Mouse (Mus musculus): ENCODE results near the gene Fgf13. TPM values are rescaled to one million over a fixed set of nuclear protein-coding genes. Genes with fewer than 3 reads are reported as not detected.

Gene Fgf13
- polyA plus RNA-seq, 1 experiment from 2014 or later: 18.7 TPM

GRCm38 (mm10) chrX:59290916-59291411, 276.9 kb downstream of the Fgf13 start:
- no peaks in the 10 kb centered on the region for H3K36me3 ChIP-seq (ENCODE audit: control insufficient read depth, insufficient read depth)

GRCm38 (mm10) chrX:59251576-59251975, 316.3 kb downstream of the Fgf13 start:
- Histone ChIP-seq H3K27ac (ENCODE audit: low read depth, low read length) (no peak overlapping the region), H3K4me2 (replicated peaks; ENCODE audit: low read depth) (no peak overlapping the region), H3K36me3 (ENCODE audit: control insufficient read depth, insufficient read depth) (no peaks in the 10 kb centered on the region), H3K4me1 (replicated peaks; ENCODE audit: control insufficient read depth, insufficient read depth, low read length) (no peaks in the 10 kb centered on the region), H3K9me3 (ENCODE audit: control insufficient read depth) (no peaks in the 10 kb centered on the region), H3K9ac (ENCODE audit: low read depth, low read length) (no peak overlapping the region), H3K27me3 (replicated peaks; ENCODE audit: control insufficient read depth, insufficient read depth, low read length) (no peaks in the 10 kb centered on the region), H3K4me3 (ENCODE audit: low read depth, low read length) (no peak overlapping the region)
- no peak for ATAC-seq
- TF ChIP-seq CTCF (IDR thresholded peaks at IDR 0.05; ENCODE audit: low read depth): no peak

More at GRCm38 (mm10) chrX:59290916-59291411, 276.9 kb downstream of the Fgf13 start:
- Histone ChIP-seq H3K4me3 (ENCODE audit: low read depth, low read length) (no peak overlapping the region), H3K9me3 (ENCODE audit: control insufficient read depth) (no peaks in the 10 kb centered on the region), H3K27me3 (replicated peaks; ENCODE audit: control insufficient read depth, insufficient read depth, low read length) (no peaks in the 10 kb centered on the region), H3K4me2 (replicated peaks; ENCODE audit: low read depth) (no peak overlapping the region), H3K9ac (ENCODE audit: low read depth, low read length) (no peak overlapping the region), H3K4me1 (replicated peaks; ENCODE audit: control insufficient read depth, insufficient read depth, low read length) (no peaks in the 10 kb centered on the region), H3K27ac (ENCODE audit: low read depth, low read length) (no peak overlapping the region)
- no peak for TF ChIP-seq CTCF (IDR thresholded peaks at IDR 0.05; ENCODE audit: low read depth)
- WGBS: 83% methylated on average over 3 of the region's 3 CpGs
- ATAC-seq: no peak

- Histone ChIP-seq H3K4me3 (ENCODE audit: low read depth, low read length) (no peak overlapping the region), H3K9ac (ENCODE audit: low read depth, low read length) (no peak overlapping the region)
- WGBS: 79% methylated on average over 3 of the region's 3 CpGs
Observed at GRCm38 (mm10) chrX:59243752-59244151, 324.1 kb downstream of the Fgf13 start.

GRCm38 (mm10) chrX:59243176-59243575, 324.7 kb downstream of the Fgf13 start:
- H3K4me1 ChIP-seq (replicated peaks; ENCODE audit: control insufficient read depth, insufficient read depth, low read length): no peaks in the 10 kb centered on the region
- H3K9me3 ChIP-seq (ENCODE audit: control insufficient read depth): no peaks in the 10 kb centered on the region
- no peak overlapping the region for H3K4me2 ChIP-seq (replicated peaks; ENCODE audit: low read depth)
- H3K27me3 ChIP-seq (replicated peaks; ENCODE audit: control insufficient read depth, insufficient read depth, low read length): no peaks in the 10 kb centered on the region
- TF ChIP-seq CTCF (IDR thresholded peaks at IDR 0.05; ENCODE audit: low read depth): no peak
- no peak for ATAC-seq
- 94% methylated on average over 3 of the region's 3 CpGs for WGBS
- no peak overlapping the region for H3K27ac ChIP-seq (ENCODE audit: low read depth, low read length)
- H3K4me3 ChIP-seq (ENCODE audit: low read depth, low read length): no peak overlapping the region
- no peak overlapping the region for H3K9ac ChIP-seq (ENCODE audit: low read depth, low read length)
- H3K36me3 ChIP-seq (ENCODE audit: control insufficient read depth, insufficient read depth): no peaks in the 10 kb centered on the region

More at GRCm38 (mm10) chrX:59243752-59244151, 324.1 kb downstream of the Fgf13 start:
- Histone ChIP-seq H3K4me2 (replicated peaks; ENCODE audit: low read depth) (no peak overlapping the region), H3K4me1 (replicated peaks; ENCODE audit: control insufficient read depth, insufficient read depth, low read length) (no peaks in the 10 kb centered on the region), H3K27me3 (replicated peaks; ENCODE audit: control insufficient read depth, insufficient read depth, low read length) (no peaks in the 10 kb centered on the region), H3K9me3 (ENCODE audit: control insufficient read depth) (no peaks in the 10 kb centered on the region), H3K36me3 (ENCODE audit: control insufficient read depth, insufficient read depth) (no peaks in the 10 kb centered on the region), H3K27ac (ENCODE audit: low read depth, low read length) (no peak overlapping the region)
- ATAC-seq: no peak
- no peak for TF ChIP-seq CTCF (IDR thresholded peaks at IDR 0.05; ENCODE audit: low read depth)

GRCm38 (mm10) chrX:59241460-59241747, 326.5 kb downstream of the Fgf13 start:
- no peak for TF ChIP-seq CTCF (IDR thresholded peaks at IDR 0.05; ENCODE audit: low read depth)
- no peak for ATAC-seq
- H3K27me3 ChIP-seq (replicated peaks; ENCODE audit: control insufficient read depth, insufficient read depth, low read length): no peaks in the 10 kb centered on the region
- H3K4me2 ChIP-seq (replicated peaks; ENCODE audit: low read depth): no peak overlapping the region
- no peak overlapping the region for H3K27ac ChIP-seq (ENCODE audit: low read depth, low read length)
- no peaks in the 10 kb centered on the region for H3K36me3 ChIP-seq (ENCODE audit: control insufficient read depth, insufficient read depth)
- H3K9ac ChIP-seq (ENCODE audit: low read depth, low read length): no peak overlapping the region
- no peaks in the 10 kb centered on the region for H3K9me3 ChIP-seq (ENCODE audit: control insufficient read depth)
- H3K4me3 ChIP-seq (ENCODE audit: low read depth, low read length): no peak overlapping the region
- no peaks in the 10 kb centered on the region for H3K4me1 ChIP-seq (replicated peaks; ENCODE audit: control insufficient read depth, insufficient read depth, low read length)

GRCm38 (mm10) chrX:59240683-59241459, 327.0 kb downstream of the Fgf13 start:
- ATAC-seq: no peak
- H3K9ac ChIP-seq (ENCODE audit: low read depth, low read length): no peak overlapping the region
- no peaks in the 10 kb centered on the region for H3K27me3 ChIP-seq (replicated peaks; ENCODE audit: control insufficient read depth, insufficient read depth, low read length)
- WGBS: 53% methylated on average over 2 of the region's 2 CpGs
- H3K9me3 ChIP-seq (ENCODE audit: control insufficient read depth): no peaks in the 10 kb centered on the region
- H3K4me1 ChIP-seq (replicated peaks; ENCODE audit: control insufficient read depth, insufficient read depth, low read length): no peaks in the 10 kb centered on the region
- H3K27ac ChIP-seq (ENCODE audit: low read depth, low read length): no peak overlapping the region
- no peaks in the 10 kb centered on the region for H3K36me3 ChIP-seq (ENCODE audit: control insufficient read depth, insufficient read depth)
- H3K4me2 ChIP-seq (replicated peaks; ENCODE audit: low read depth): no peak overlapping the region
- no peak for TF ChIP-seq CTCF (IDR thresholded peaks at IDR 0.05; ENCODE audit: low read depth)
- no peak overlapping the region for H3K4me3 ChIP-seq (ENCODE audit: low read depth, low read length)

Data from intestine, postnatal 0 days (tissue).